ENCODE assay signal across 14 mouse cellular contexts in the genomic region with DNA sequence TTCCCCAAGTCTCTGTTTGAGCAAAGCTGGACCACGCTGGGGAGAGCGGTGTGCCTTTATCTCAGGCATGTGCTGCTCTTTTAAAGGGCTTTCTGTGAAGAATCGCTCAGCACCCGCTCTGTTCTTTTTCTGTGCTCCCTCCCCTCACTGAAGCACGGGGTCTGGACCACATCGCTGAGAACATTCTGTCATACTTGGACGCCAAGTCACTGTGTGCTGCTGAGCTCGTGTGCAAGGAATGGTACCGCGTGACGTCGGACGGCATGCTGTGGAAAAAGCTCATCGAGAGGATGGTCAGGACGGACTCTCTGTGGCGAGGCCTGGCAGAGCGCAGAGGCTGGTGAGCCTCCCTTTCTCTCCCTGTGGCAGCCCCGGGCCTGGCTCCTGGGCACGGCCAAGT. TPM values are rescaled to one million over a fixed set of nuclear protein-coding genes. Genes with fewer than 3 reads are reported as not detected.
DNase-seq lines count a peak whose midpoint lies in the region; ATAC-seq and TF ChIP-seq lines count a peak whose summit lies in the region.
"Had no signal": no experiment of that assay in that cellular context is flagged by ENCODE, and none has a peak within 500 bp of the region (broad histone marks: within the 10 kb centered on the region; RNA-seq: fewer than 3 reads in every experiment).

No protein-coding gene starts in this region.

- no peak for ATAC-seq in hindbrain, postnatal 0 days
- ATAC-seq in heart, embryonic 16.5 days (replicated peaks; ENCODE audit: extremely low read depth, insufficient read depth, low FRiP score): peak; percentile 80

- H3K27me3 ChIP-seq in hindbrain, postnatal 0 days (ENCODE audit: insufficient read depth, low read length): no peaks in the 10 kb centered on the region
- H3K27me3 ChIP-seq in hindbrain, embryonic 10.5 days (ENCODE audit: insufficient read depth, poor library complexity, severe bottlenecking): peaks cover 4% of the 10 kb centered on the region; the same call in 1 of the 2 replicates
- H3K27me3 ChIP-seq in heart, embryonic 16.5 days (ENCODE audit: control insufficient read depth, insufficient read depth, low read length): no peaks in the 10 kb centered on the region
- H3K27me3 ChIP-seq: liver, embryonic 13.5 days; megakaryocyte, embryonic 14.5 days; neural tube, embryonic 13.5 days had no signal

- H3K4me3 ChIP-seq in hindbrain, postnatal 0 days (ENCODE audit: low read length): no peak overlapping the region
- H3K4me3 ChIP-seq in hindbrain, embryonic 10.5 days: no peak overlapping the region
- H3K4me3 ChIP-seq in heart, embryonic 16.5 days (ENCODE audit: low read length): peak overlapping the region; percentile 6; the same call in 1 of the 2 replicates
- H3K4me3 ChIP-seq: erythroblast, embryonic 14.5 days; liver, embryonic 13.5 days; megakaryocyte, embryonic 14.5 days; neural tube, embryonic 13.5 days had no signal

- no peak overlapping the region for H3K27ac ChIP-seq in hindbrain, postnatal 0 days
- no peak overlapping the region for H3K27ac ChIP-seq in hindbrain, embryonic 10.5 days
- H3K27ac ChIP-seq in heart, embryonic 16.5 days (ENCODE audit: low read length): peak overlapping the region; percentile 65
- H3K27ac ChIP-seq: liver, embryonic 13.5 days; neural tube, embryonic 13.5 days had no signal

- H3K36me3 ChIP-seq in hindbrain, postnatal 0 days (ENCODE audit: insufficient read depth, low read length): no peaks in the 10 kb centered on the region; the same call in 1 of the 2 replicates
- peaks cover 17% of the 10 kb centered on the region for H3K36me3 ChIP-seq in hindbrain, embryonic 10.5 days
- H3K36me3 ChIP-seq in heart, embryonic 16.5 days (ENCODE audit: control insufficient read depth, insufficient read depth): peaks cover 5% of the 10 kb centered on the region; the same call in 1 of the 2 replicates

- TF ChIP-seq CTCF in hindbrain, postnatal 0 days (IDR thresholded peaks at IDR 0.05; ENCODE audit: low read depth): no peak

- no peak overlapping the region for H3K9ac ChIP-seq in hindbrain, postnatal 0 days (replicated peaks; ENCODE audit: low read length)
- H3K9ac ChIP-seq in heart, embryonic 16.5 days (ENCODE audit: low read length): peak overlapping the region; percentile 43
- H3K9ac ChIP-seq: liver, embryonic 13.5 days; neural tube, embryonic 13.5 days had no signal

- DNase-seq in hindbrain, postnatal 0 days (ENCODE audit: low spot score): peak; percentile 32
- no peak for DNase-seq in hindbrain, embryonic 10.5 days (ENCODE audit: low spot score)
- peak; percentile 87 for DNase-seq in brain, adult 2 months (ENCODE audit: low read depth, low spot score)
- peak; percentile 71 to 81 for DNase-seq in cerebellum, postnatal 10 days
- DNase-seq in liver: no peak
- no peak for DNase-seq in testis, postnatal 10 days (ENCODE audit: low spot score)
- no peak for DNase-seq in embryo, embryonic 9.5 days (ENCODE audit: extremely low spot score)
- DNase-seq: kidney, postnatal 36 days; liver, embryonic 13.5 days; spleen, adult 18-20 months had no signal

- no peaks in the 10 kb centered on the region for H3K4me1 ChIP-seq in hindbrain, postnatal 0 days (ENCODE audit: insufficient read depth, low read length)
- no peaks in the 10 kb centered on the region for H3K4me1 ChIP-seq in hindbrain, embryonic 10.5 days (replicated peaks)
- H3K4me1 ChIP-seq in heart, embryonic 16.5 days (ENCODE audit: control insufficient read depth, insufficient read depth, low read length): peaks cover 10% of the 10 kb centered on the region
- H3K4me1 ChIP-seq: megakaryocyte, embryonic 14.5 days had no signal

- WGBS in hindbrain, postnatal 0 days: 69% methylated on average over 19 of the region's 19 CpGs
- WGBS in hindbrain, embryonic 10.5 days: 84% methylated on average over 19 of the region's 19 CpGs
- 33% methylated on average over 19 of the region's 19 CpGs for WGBS in heart, embryonic 16.5 days

- no peaks in the 10 kb centered on the region for H3K9me3 ChIP-seq in hindbrain, postnatal 0 days (ENCODE audit: low read length)
- H3K9me3 ChIP-seq in hindbrain, embryonic 10.5 days: no peaks in the 10 kb centered on the region
- no peaks in the 10 kb centered on the region for H3K9me3 ChIP-seq in heart, embryonic 16.5 days (replicated peaks; ENCODE audit: control insufficient read depth, low read length)
- H3K9me3 ChIP-seq: liver, embryonic 13.5 days; megakaryocyte, embryonic 14.5 days; neural tube, embryonic 13.5 days had no signal

- no peak overlapping the region for H3K4me2 ChIP-seq in hindbrain, postnatal 0 days (ENCODE audit: low read depth, low read length)
- peak overlapping the region; percentile 53 for H3K4me2 ChIP-seq in heart, embryonic 16.5 days (ENCODE audit: low read depth, low read length)
- H3K4me2 ChIP-seq: liver, embryonic 13.5 days; neural tube, embryonic 13.5 days had no signal

RNA-seq across cellular contexts. Expression of gene Poll, which starts 52.8 kb away (rescaled TPM):
- total RNA-seq in hindbrain, postnatal 0 days (2014; rRNA removed): 17.0 and 17.3 TPM in 2 replicates
- polyA plus RNA-seq in hindbrain, postnatal 0 days (2015; fragmentation: Nextera tagmentation; extraction: Ambion mirVana): 11.0 and 11.1 TPM in 2 replicates
- 21.5 and 21.6 TPM in 2 replicates for polyA plus RNA-seq in hindbrain, embryonic 10.5 days (2016; fragmentation: Nextera tagmentation; extraction: Ambion mirVana)
- polyA plus RNA-seq in heart, embryonic 16.5 days (2015; fragmentation: Nextera tagmentation; extraction: Ambion mirVana): 13.4 and 14.5 TPM in 2 replicates

RNA-seq across cellular contexts. Expression of gene Gm17018, which starts 52.9 kb away (rescaled TPM):
- 20.9 and 23.0 TPM in 2 replicates for total RNA-seq in hindbrain, postnatal 0 days (2014; rRNA removed)
- 86.4 and 90.7 TPM in 2 replicates for polyA plus RNA-seq in hindbrain, postnatal 0 days (2015; fragmentation: Nextera tagmentation; extraction: Ambion mirVana)
- 48.8 and 62.1 TPM in 2 replicates for polyA plus RNA-seq in hindbrain, embryonic 10.5 days (2016; fragmentation: Nextera tagmentation; extraction: Ambion mirVana)
- 32.0 and 33.8 TPM in 2 replicates for polyA plus RNA-seq in heart, embryonic 16.5 days (2015; fragmentation: Nextera tagmentation; extraction: Ambion mirVana)

Comparison
In these comparisons a context has a peak if more than half of its experiments do, and no peak if none do; other contexts are left out.
1. DNase-seq: peak in hindbrain, postnatal 0 days (single experiment), brain, adult 2 months (single experiment) and cerebellum, postnatal 10 days (2 of 2); none in hindbrain, embryonic 10.5 days (single experiment), liver (single experiment), testis, postnatal 10 days (single experiment) and embryo, embryonic 9.5 days (single experiment).